Mouse (Mus musculus) C2C12 (cell line): ENCODE results near the gene Rnf4. TPM values are rescaled to one million over a fixed set of nuclear protein-coding genes. Genes with fewer than 3 reads are reported as not detected.

Source experiments
- H3K27me3 ChIP-seq: one replicate; pipeline ENCODE4 v1.6.1; 2011; ENCODE audit not compliant: control insufficient read depth, insufficient read depth, insufficient read length
- H3K36me3 ChIP-seq: one replicate; pipeline ENCODE4 v1.6.1; 2011; ENCODE audit not compliant: control insufficient read depth, insufficient read depth
- H3K4me3 ChIP-seq: one replicate; pipeline ENCODE4 v1.5.1; 2011; ENCODE audit warnings: mild to moderate bottlenecking, control low read depth; ENCODE audit not compliant: poor library complexity, insufficient read depth, severe bottlenecking
- H3K79me2 ChIP-seq: one replicate; pipeline ENCODE4 v1.6.1; 2011; ENCODE audit not compliant: control insufficient read depth, insufficient read depth
- H3K79me3 ChIP-seq: one replicate; pipeline ENCODE4 v1.6.1; 2011; ENCODE audit warnings: low read depth, control low read depth
- H3ac ChIP-seq: one replicate; pipeline ENCODE3; 2011; ENCODE audit warnings: low read depth; ENCODE audit not compliant: control insufficient read depth, insufficient read length
- CEBPB ChIP-seq: IDR thresholded peaks from one replicate; pipeline ENCODE4 v1.6.1; 2011; ENCODE audit warnings: low read depth, mild to moderate bottlenecking, control low read depth, moderate library complexity
- CTCF ChIP-seq: IDR thresholded peaks from one replicate; pipeline ENCODE4 v1.5.1; 2011; ENCODE audit not compliant: control insufficient read depth, insufficient read depth, insufficient read length
- FOSL1 ChIP-seq: IDR thresholded peaks from one replicate; pipeline ENCODE4 v1.8.0; 2011; ENCODE audit warnings: mild to moderate bottlenecking, low read length; ENCODE audit not compliant: poor library complexity, insufficient read depth, severe bottlenecking
- MAX ChIP-seq: IDR thresholded peaks from one replicate; pipeline ENCODE4 v1.6.1; 2011; ENCODE audit warnings: mild to moderate bottlenecking, control low read depth
- MYOD1 ChIP-seq: IDR thresholded peaks from one replicate; pipeline ENCODE4 v1.6.1; 2011; ENCODE audit warnings: low read depth; ENCODE audit not compliant: control insufficient read depth, insufficient read length
- MYOG ChIP-seq: IDR thresholded peaks from one replicate; pipeline ENCODE4 v1.6.1; 2011; ENCODE audit not compliant: control insufficient read depth, insufficient read length; ENCODE audit errors: extremely low read depth
- USF1 ChIP-seq: IDR thresholded peaks from one replicate; pipeline ENCODE4 v1.6.1; 2011; ENCODE audit warnings: low read depth, mild to moderate bottlenecking, control low read depth, moderate library complexity
- polyA plus RNA-seq: library from polyadenylated mRNA; unstranded; fragments of >200 nt; fragmentation: generic; extraction: Trizol; gene quantifications from one replicate; pipeline ENCODE4 v1.2.1, GENCODE M21; 2012; ENCODE audit warnings: missing spikeins

Rnf4 gene
- polyA plus RNA-seq, 1 experiment: 67.1 TPM

DNA sequence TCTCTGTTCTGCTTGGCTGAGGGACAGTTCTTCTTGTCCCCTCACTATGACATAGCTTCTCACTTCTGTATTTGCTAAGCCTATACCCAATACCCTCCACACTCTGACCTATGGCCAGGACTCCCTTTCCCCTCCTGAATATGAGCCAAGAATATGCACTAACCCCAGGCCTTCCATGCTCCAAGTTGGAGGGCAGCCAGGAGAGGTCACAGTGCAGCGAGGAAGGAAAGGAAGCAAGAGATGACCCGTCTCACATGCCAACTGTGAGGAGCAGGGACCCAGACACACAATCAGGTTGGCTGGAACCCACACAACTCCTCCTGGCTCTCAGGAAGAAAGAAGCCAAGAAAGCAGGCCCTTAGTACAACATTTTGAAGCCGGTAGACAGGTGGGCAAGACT, 27.1 kb upstream of the Rnf4 start:
- TF ChIP-seq FOSL1 (no peak), CEBPB (no peak), MYOG (no peak), MYOD1 (no peak), USF1 (no peak)
- no peaks in the 10 kb centered on the region for H3K36me3 ChIP-seq
- H3K4me3 ChIP-seq: no peak overlapping the region
- no peaks in the 10 kb centered on the region for H3K79me3 ChIP-seq
- no peak overlapping the region for H3ac ChIP-seq
- H3K79me2 ChIP-seq: no peaks in the 10 kb centered on the region
- H3K27me3 ChIP-seq: peaks cover 68% of the 10 kb centered on the region

DNA sequence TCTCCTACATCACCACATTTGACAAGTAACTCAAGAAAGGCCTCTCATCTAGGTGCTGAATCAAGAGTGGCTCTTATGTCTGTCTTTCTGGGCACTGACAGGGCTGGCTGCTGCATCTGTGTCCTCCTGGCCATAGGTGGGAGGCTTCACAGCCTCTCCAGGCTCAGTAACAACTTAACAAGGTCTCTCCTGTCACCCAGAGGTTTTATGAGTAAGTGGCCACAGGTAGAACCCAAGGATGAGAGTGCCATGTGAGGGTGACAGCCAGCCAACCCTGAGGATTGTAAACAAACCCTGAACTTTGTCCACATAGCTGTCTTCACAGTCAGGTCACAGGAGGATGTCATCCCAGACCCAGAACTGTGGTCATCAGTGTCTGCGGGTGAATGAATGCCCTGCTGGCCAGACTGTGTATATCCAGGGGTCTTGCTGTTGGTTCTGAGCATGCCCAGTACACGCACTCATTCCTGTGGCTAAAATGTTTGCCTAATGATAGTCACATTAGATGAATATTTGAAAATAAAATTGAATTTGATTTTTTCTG, 16.5 kb upstream of the Rnf4 start:
- peaks cover 9% of the 10 kb centered on the region for H3K27me3 ChIP-seq
- no peak overlapping the region for H3ac ChIP-seq
- H3K79me2 ChIP-seq: no peaks in the 10 kb centered on the region
- H3K79me3 ChIP-seq: no peaks in the 10 kb centered on the region
- no peak for TF ChIP-seq USF1
- no peak for TF ChIP-seq MAX
- TF ChIP-seq CEBPB: no peak
- no peak for TF ChIP-seq MYOD1
- no peak for TF ChIP-seq CTCF
- no peak for TF ChIP-seq MYOG
- no peak for TF ChIP-seq FOSL1
- H3K36me3 ChIP-seq: no peaks in the 10 kb centered on the region
- no peak overlapping the region for H3K4me3 ChIP-seq

DNA sequence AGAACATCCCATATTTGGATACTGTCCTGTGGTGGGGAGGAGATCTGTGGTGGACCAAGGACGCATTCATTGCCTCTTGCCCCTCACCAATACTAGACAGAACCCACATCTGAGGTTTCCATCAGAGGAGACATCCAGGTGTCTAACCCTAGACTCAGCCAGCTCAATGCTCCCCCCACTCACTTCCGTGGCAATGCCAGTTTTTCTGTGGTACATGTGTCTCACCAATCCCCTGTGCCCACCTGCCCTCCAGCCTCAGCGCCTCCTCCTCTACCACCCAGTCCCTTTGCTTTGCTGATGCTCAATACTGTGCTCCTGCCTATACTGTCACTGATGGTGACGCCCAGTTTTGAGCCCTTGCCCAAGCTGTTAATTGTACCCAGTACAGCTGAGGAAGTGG, 14.9 kb upstream of the Rnf4 start:
- no peaks in the 10 kb centered on the region for H3K36me3 ChIP-seq
- H3ac ChIP-seq: no peak overlapping the region
- no peaks in the 10 kb centered on the region for H3K79me3 ChIP-seq
- no peak overlapping the region for H3K4me3 ChIP-seq
- H3K79me2 ChIP-seq: no peaks in the 10 kb centered on the region
- H3K27me3 ChIP-seq: peaks cover 9% of the 10 kb centered on the region
- no peak for TF ChIP-seq MAX
- no peak for TF ChIP-seq FOSL1
- TF ChIP-seq MYOD1: no peak
- no peak for TF ChIP-seq MYOG
- TF ChIP-seq CTCF: no peak
- TF ChIP-seq USF1: no peak
- TF ChIP-seq CEBPB: no peak

- Histone ChIP-seq H3K79me3 (no peaks in the 10 kb centered on the region), H3ac (no peak overlapping the region), H3K27me3 (peaks cover 9% of the 10 kb centered on the region), H3K4me3 (no peak overlapping the region), H3K79me2 (no peaks in the 10 kb centered on the region), H3K36me3 (no peaks in the 10 kb centered on the region)
- no peak for TF ChIP-seq MYOG
- TF ChIP-seq MAX: no peak
- TF ChIP-seq FOSL1: no peak
- no peak for TF ChIP-seq CEBPB
- TF ChIP-seq MYOD1: no peak
- TF ChIP-seq CTCF: no peak
- TF ChIP-seq USF1: no peak
These were observed 10.8 kb upstream of the Rnf4 start for GRCm38 (mm10) chr5:34325286-34325685.

- TF ChIP-seq MAX: no peak
- no peak for TF ChIP-seq USF1
- peak; percentile 65 for TF ChIP-seq CEBPB
- no peak for TF ChIP-seq FOSL1
- TF ChIP-seq MYOD1: no peak
- no peak for TF ChIP-seq MYOG
- no peak for TF ChIP-seq CTCF
- Histone ChIP-seq H3K79me2 (no peaks in the 10 kb centered on the region), H3K27me3 (peaks cover 7% of the 10 kb centered on the region), H3K79me3 (no peaks in the 10 kb centered on the region), H3ac (no peak overlapping the region), H3K36me3 (no peaks in the 10 kb centered on the region), H3K4me3 (no peak overlapping the region)
These were observed 9.8 kb upstream of the Rnf4 start for GRCm38 (mm10) chr5:34326249-34326691.

DNA sequence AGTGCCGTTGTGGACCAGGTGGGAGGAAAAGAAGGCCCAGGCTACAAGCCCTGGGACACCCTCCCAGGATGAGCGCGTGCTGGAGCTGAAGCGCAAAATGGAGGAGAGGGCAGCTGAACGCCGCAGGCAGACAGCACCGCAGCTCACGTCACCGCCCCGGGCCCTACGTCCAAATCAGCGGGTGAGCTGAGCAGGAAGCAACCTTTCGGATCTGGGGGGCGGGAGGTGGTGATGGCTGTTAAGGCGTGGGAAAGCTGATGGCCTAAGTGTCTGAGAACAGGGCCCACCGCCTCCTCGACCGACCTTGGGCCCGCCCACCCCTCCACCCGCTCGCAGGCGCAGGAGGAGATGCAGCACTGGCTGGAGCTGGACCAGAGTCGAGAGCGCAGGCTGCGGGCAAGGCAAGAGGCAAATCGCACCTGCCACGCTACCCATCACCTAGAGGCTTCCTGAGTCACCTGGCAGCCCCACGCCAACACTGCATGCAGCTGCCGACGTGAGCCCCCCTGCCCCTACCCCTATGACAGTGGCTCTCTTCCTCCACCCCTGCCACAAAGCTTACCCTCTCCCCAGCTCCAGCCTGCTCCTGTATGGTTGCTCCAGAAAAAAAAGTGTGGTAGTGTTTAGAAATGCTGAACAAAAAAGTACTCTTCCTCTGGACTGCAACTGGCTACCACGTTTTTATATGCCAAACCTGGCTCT, 9.1 kb upstream of the Rnf4 start:
- H3K79me2 ChIP-seq: no peaks in the 10 kb centered on the region
- no peak overlapping the region for H3ac ChIP-seq
- H3K79me3 ChIP-seq: no peaks in the 10 kb centered on the region
- TF ChIP-seq CTCF (no peak), MYOG (no peak), CEBPB (no peak), MAX (no peak), USF1 (no peak), FOSL1 (no peak), MYOD1 (no peak)
- H3K4me3 ChIP-seq: no peak overlapping the region
- H3K36me3 ChIP-seq: no peaks in the 10 kb centered on the region
- peaks cover 6% of the 10 kb centered on the region for H3K27me3 ChIP-seq
